Mouse (Mus musculus) adrenal gland, adult 8-10 months (tissue): ENCODE results near the gene Kazald1. TPM values are rescaled to one million over a fixed set of nuclear protein-coding genes. Genes with fewer than 3 reads are reported as not detected.
"Not testable (repeated sequence)": the region's sequence is repeated elsewhere in the genome, so short reads cannot be mapped to it uniquely, and the experiment has no call there.

Experiments
- DNase-seq: peaks from one replicate; pipeline ENCODE4 v3.0.0; 2022
- total RNA-seq, 4 experiments: library from RNA; stranded (reverse); gene quantifications; 2 replicates each; pipeline ENCODE4 v1.2.4; 2022

The Kazald1 gene
- 10 to 100 TPM in 2 of 4 experiments, 1 to 10 TPM in 2; 6.2 to 13.8 (median 9.5) TPM for total RNA-seq

DNA sequence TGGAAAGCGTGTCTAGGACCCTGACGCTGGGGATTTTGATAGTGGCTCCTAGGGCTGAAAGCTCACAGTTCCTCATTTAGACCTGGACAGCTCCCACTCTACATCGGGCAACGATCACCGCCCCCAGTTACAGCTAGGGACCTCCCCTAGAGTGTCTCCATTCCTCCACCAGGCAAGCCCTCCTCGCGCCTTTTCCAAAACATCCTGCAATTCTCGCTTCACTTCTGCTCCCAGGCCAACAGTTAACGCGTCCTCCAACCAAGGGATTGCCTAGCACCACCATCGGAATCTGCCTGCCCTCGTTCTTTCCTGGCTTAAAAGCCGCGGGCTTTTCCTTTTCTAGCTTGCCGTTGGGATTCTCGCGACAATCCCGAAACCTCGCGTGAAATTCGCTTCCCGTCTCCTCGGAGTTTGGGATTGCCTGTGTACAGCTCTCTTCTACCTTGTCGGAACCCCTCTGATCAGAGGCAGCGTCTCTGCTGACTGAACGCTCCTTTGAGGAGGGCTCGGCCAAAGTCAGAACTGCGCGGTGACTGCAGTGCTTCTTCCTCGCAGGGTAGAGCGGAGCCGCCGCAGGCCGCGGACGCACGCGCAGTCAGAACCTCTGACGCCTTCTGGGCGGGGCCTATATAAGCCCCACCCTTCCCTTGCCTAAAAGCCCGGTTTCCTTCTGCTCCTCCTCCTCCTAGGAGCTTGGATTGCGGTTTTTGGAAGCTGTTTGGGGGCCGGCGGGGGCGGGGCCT, at the start of gene Kazald1:
Kazald1 (plus strand) TSS at position 662 of the 743 bp plus-strand sequence.
- DNase-seq, result peak; percentile 91

DNA sequence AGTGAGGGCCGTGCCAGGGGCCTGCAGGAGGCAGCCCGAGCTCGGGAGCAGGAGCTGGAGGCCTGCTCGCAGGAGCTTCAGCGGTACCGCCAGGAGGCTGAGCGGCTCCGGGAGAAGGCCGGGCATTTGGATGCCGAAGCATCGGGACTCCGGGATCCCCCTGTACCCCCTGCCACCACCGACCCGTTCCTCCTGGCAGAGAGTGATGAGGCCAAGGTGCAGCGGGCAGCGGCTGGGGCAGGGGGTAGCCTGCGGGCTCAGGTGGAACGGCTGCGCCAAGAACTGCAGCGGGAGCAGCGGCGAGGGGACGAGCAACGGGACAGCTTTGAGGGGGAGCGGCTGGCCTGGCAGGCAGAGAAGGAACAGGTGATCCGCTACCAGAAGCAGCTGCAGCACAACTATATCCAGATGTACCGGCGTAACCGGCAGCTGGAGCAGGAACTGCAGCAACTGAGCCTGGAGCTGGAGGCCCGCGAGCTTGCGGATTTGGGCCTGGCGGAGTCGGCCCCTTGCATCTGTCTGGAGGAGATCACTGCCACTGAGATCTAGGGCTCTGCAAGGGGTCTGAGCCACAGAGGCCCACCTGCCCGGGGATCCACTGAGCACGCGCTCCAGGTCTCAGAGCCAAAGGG, 49.0 kb upstream of the Kazald1 start:
- DNase-seq, result no peak

DNA sequence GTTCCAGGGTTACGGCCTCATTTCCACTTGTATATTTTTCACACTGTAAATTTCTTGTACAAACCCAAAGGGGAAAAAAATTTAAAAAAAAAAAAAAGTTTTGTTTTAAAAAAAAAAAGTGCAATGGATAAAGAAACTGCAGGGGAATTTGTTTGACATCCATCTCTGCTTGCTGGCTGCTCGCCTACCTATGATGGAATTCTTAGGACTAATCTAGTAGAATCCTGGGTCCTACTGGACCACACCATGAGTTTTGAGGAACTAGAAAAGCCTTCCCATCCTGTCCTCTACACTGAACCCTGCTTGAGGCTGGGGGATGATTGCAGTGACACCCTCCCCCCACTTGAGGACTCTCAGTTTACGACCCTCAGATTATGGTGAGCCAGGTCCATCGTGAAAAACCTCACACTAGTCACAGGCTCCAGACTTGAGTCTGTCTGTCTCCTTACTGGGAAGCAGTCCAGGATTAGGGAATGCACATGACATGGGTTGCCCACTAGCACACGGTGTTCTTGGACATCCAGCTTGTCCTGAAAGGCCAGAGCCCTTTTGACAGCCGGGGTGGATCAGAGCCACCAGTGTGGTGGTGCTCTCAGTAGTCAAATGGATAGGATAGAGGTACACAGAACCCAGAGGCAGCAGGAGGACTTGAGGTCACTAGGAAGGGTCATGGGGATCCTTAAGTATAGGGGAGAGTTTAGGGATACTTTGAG, 47.9 kb upstream of the Kazald1 start:
- no peak for DNase-seq

DNA sequence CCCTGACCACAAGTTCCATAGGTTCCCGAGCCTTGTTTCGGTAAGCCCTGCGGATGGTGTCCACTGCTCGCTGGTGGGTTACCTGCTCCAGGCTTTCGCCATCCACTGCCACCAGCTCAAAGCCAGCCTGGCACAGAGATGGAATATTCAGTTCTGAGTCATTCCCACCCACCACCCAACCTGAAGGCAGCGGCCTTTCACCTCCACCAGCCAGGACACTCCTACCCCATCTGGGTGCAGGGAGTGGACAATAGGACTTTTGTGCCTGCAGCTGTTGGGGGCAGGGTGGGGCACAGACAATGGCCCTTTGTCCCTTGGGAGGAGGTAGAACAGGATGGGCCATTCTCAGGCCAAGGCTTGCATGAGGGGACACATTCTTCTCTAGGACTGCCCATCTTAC, 47.2 kb upstream of the Kazald1 start:
- DNase-seq, result no peak

DNA sequence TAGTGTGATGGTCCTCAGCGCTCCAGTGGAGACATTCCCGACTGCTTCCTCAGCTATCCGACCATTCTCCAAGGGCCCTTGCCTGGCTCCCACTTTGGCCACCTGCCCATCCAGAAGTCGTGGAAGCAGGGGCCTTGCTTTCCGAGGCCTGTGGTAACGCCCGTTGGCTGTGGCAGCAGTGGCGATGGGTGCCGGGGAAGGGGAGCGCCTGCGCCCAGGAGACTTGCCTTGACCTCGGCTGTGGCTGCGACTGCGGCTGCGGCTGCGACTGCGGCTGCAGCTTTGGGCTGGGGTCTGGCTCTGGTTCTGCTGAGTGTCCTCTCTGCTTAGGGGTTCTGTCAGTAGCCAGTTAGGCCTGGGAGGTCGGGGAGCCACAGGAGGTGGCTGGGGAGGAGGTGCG, 46.3 kb upstream of the Kazald1 start:
- DNase-seq, result no peak

DNA sequence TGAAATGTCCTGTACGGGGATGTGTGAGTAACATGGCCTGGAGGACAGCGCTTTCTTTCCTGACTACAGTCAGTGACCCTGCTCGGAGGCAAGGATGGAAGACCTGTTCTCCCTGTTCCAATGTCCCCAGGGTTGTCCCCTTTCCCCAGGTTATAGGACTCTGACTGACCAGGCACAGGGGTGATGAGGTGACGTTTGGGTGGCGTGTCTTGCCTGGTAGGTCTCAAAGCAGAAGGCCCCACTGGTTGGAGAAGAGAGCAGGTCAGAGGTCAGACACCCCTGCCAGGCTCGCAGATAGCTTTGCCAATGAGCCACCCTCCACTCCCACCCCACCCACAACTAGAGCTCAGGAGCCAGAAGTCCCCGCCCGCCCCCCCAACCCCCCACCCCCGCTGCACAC, 45.5 kb upstream of the Kazald1 start:
- DNase-seq, result no peak

DNA sequence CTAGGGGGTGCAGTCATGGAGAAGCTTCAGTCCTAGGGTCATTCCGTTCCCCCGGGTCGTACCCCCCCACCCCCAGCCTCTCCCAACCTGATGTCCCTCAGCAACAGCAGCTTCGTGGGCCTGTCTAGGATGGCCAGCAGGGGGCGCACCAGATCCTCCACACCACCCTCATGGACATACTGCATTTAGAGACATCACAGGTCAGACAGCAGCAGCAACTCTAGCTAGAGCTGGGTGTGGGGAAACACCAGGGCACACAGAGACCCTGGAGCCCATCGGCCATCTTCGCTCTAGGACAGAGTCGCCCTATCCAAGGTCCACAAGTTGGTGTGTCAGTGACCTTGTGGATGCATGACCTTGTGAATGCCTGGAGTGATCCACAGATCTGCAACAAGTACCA, 44.9 kb upstream of the Kazald1 start:
- DNase-seq, result no peak

DNA sequence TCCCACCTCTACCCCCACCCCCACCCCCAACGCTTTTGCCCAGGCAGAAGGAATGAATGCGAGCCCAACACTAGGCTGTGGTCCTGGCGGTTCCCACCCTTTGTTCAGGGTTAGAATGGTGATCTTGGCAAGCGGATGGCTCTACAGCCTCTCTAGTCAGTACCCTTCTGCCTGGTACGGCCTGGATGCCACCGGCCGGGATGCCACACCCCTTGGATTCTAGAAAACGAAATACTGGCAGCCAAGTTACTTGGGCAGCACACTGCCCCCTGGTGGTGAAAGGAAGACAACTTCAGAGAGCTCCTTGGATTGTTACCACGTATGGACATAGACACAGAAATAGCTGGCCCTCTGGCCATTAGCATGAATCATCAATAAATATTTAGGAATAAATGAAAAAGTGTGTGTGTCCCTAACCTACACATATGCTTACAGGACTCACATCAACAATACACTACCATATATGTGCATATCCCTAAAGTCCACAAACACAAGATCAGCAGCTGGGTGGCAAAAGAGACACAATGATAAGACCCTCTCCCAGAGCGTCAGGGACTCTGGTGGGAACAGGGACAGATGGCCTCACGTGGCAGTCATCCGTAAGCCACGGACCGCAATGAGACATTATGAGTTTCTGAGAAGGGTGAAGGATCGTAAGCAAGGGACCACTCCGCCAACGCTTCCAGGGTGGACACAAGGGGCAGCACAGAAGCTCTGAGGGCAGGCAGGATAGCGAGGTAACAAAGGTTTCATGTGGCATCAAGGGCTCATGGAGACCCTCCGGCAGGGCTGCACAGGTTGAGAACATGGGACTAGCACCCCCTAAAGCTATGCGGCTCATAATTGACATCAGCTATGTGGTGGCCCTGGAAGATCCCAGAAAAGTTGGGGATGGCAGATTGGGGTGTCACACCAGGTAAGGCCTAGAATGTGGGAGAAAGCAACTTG, 44.0 kb upstream of the Kazald1 start:
- DNase-seq, result no peak

DNA sequence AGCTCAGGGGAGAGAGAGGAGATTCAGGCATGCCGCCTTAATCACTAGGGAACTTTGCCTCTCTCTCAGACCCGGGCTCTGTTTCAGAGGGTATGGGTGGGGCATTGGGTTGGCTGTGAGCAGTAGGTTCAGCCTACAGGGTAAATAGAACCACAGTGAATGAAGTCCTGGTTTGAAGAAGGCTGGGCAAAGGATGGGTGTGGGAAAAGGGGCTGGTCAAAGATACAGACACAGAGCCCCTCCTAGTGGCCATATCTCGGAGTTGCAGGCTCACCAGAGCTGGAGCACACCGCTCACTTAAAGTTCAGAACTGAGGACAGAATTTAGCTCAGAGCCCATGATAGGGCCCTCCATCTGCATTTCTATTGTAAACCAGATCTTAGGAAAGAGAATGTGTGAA, 43.3 kb upstream of the Kazald1 start:
- DNase-seq, result no peak

DNA sequence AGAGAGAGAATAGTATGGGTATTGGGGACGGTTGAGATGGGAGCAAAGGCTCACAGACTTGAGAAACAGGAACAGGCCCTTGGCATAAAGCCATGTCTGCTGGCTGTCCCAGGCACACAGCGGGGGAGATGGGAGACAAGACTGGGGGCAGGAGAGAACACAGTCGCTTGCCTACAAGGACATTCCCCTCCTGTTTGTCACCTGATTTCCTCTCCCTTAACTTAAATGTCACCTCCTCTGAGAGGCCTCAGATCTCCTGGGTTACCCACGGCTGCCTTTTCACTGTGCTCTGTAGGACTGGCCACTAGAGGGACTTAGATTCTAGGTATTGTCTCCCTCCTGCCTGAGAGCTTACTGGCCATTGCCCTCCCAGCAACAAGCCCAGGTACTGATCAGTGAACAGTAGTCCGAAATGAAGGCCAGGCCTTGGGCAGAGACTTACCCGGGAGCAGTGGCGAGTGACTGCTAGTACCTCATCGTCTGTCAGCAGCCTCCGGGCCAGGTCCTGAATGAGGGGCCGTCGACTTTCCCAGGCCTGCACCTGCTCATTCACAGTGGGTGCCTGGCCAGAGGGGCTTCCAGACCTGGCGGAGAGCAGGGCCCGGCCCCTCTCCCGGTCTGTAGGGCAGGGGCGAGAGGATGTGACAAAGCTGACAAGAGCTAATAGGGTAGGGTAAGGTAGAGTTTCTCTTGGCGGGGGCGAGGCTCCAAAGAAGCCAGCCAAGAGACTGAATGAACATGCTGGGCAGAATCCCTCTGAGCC, 42.3 kb upstream of the Kazald1 start:
- no peak for DNase-seq

DNA sequence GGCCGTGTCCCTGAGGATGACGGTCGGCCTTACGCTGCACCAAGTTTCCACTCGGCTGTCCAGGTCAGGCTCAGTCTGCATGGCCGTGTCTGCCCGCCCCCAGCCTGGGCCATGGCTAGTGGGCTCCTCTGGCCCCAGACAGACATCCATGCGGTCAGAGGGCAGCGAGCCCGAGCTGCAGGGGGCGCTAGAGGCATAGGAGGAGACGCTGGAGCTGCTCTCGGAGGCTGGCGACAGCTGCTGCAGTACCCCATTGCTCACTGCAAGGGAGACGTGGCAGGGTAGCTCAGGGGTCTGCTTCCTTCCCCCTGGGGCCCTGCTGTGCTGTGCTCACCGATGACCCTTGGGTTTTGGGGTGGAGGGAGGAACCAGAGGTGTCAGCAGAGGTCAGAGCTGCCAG, 38.2 kb upstream of the Kazald1 start:
- DNase-seq, result no peak

DNA sequence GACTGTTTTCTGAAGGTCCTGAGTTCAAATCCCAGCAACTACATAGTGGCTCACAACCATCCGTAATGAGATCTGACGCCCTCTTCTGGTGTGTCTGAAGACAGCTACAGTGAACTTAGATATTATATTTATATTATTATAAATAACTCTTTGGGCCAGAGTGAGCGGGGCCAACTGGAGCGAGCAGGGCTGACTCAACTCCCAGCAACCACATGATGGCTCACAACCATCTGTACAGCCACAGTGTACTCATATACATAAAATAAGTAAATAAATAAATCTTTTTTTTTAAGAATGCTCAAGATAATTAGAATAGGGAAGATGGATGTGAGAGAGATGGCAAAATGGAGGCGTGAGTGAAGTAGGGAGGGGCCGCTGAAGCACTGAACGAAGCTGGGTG, 36.8 kb upstream of the Kazald1 start:
- not testable (repeated sequence) for DNase-seq

DNA sequence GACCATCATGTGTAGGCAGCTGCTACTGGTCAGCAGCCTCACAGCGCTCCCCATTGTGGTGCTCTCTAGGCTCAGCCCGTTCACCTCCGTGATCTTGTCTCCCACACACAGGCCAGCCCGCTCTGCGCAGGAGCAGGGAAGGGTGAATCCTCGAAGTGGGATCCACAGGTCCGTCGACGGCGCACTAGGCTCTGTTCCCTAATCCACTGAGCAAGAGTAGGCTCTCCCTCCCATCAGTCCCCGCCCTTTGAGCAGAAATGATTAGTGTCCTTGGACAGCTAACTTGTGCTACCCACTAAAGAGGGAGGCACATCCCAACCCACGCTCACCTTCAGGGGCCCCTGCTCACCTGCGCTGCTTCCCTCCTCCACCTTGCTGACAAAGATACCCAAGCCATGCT, 34.8 kb upstream of the Kazald1 start:
- no peak for DNase-seq

DNA sequence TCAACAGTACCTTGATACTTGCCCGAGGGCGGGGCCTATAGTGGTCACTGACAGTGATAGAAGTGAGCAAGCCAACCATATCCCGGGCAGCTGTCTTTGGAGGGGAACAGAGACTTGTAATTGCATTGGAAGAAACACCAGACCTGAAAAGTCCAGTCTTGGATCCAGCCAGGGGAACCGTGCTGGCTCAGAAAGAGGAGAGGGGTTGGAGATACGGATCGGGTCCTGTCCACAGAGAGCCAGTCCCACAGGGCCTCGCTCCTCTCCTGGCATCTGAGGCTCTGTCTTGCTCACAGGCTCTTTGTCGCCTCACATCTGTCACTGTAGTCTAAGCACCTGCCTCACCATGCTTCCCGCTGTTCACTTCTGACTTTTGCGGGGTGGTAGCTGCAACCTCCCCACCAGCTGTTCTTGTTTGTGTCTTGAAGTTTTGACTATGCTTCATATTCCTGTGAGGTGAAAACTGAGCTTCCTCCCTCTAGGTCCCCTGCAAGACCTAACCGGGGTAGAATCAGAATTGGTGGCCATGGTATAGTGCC, 30.6 kb upstream of the Kazald1 start:
- DNase-seq, result no peak

DNA sequence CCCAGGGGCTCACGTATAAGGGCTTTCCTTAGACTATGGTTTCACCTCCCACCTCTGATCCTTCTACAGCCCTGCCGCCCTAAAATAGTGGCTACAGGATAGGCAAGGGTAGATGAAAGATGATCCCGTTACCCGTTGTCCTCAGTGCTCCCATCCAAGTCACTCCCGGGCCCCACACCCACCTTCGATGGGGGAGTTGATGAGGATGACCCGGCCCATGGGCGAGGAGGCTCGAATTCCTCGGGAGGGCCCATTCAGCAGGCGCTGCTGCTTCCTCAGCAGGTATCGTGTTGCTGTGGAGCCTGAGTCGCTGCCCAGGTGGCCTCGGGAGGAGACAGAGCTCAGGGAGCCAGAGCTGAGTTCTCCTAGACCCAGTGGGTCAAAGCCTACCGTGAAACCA, 29.8 kb upstream of the Kazald1 start:
- DNase-seq, result no peak

DNA sequence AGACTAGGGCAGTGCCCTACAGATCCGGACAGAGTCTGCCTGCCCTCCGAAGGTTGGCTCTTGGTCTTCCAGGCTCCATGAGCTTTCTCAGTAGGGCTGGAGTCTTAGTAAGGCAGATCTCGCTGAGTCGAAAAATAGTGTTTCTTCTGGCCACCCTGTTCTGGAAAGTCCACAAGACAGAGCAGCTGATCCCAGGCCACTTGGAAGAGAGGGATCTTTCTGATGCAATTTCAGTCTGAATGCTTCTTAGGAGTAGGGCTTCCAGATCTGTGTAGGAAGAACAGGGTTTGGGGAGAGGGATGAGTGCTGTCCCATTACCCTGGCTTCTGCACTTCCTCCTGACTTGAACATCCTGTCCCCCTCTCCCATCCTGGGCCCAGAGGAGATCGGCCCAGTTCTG, 29.4 kb upstream of the Kazald1 start, which contains the start of gene Pdzd7:
Pdzd7 (minus strand) TSS at position 67 of the 400 bp plus-strand sequence.
- no peak for DNase-seq

DNA sequence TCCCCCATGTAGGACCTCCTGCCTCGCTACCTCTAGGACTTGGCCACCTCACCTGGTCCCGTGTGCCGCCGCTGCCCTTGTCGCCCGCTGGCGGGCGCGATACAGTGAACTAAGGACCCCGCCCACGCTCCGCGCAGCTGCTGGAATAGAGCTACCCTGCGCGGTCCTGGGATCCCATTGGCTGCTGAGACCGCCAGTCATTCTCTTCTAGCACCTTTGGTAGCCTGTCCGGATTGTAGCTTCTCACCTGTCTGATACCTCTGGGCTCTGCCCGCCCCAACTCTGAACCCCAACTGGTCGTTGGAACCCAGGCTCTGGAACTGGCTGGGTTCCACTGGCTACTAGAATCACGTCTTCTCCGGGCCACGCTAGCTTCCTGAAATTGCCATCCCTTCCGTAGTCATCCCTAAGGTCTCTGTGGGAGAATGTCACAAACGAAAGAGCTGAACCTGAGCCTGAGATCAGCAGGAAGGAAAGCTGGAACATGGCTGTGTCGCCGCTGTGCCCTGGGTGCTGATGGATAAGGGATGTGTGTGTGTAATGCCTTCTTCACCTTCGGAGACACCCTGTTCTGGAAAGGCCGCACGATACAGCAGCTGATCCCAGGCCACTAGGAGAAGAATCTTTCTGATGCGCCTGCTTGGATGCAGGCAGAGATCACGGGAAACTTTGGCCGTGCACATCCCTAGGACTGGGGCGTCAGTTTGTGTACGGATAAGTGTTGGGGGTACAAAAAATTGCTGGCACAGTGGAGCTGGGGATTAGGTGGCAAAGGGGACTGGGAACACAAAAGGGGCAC, 28.3 kb upstream of the Kazald1 start:
- peak; percentile 80 for DNase-seq

DNA sequence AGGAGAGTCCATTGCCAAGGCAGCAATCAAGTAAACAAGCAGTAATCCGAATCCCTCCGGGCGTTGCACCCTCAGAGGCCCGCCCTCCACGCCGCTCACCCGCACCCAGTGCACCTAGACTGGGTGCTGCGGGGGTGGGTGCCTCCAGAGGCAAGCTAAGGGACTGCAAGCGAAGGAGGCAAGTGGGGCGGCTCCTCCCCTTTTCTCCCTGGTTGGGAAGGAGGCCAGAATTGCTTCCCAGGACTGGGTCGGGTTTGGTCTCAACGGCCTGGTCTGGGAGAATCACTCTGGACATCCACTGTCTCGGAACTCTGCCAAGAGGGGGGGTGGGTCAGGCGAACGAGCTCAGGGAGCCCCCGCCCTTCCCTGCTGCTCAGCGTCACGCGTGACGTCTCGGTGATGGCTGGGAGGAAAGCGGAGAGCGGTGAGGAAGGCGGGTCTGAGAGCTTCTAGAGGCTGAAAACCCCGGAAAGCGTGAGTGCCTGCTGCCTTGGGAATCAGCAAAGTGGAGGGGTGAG, 27.6 kb upstream of the Kazald1 start, which contains the start of gene Sfxn3:
Sfxn3 (plus strand) TSS at position 87 of the 518 bp plus-strand sequence.
- peak; percentile 94 for DNase-seq

DNA sequence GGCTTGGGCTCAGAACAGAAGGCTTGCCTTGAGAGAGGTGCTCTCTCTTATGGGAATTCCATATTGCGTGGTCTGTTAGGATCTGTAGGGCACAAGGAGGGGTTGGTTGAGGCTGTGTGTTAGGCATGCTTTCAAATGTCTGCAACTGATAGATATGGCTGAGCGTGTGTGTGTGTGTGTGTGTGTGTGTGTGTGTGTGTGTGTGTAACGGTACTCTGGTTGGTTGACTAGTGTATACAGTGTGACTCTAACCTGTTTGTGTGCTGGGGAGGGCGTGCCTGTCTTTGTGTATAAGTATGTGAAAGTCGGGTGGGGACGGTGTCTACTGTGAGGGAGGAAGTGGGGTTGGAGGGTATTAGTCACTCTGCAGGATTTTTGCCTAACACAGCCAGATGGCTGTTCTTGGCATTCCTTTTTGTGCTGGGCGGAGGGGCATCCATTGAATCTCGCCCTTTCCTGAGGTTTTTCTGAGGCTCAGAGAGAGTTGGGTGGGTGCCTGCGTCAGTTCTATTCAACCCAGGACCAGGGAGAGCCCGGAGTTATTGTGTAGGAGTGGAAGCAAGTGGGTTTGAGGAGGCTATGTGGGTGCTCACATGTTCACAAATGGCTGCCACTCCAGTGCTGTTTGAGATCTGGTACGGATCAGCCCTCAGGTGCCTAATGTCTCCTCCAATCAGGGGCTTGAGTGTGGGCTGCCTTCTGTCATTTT, 27.0 kb upstream of the Kazald1 start:
- DNase-seq, result no peak
